Mouse (Mus musculus): Measurements from ENCODE around the gene Sphk1.

Sphk1 gene

GRCm38 (mm10) chr11:116543110-116543509, 12.4 kb downstream of the Sphk1 start:
- no peak for DNase-seq

GRCm38 (mm10) chr11:116547296-116548060, 16.8 kb downstream of the Sphk1 start:
- DNase-seq: no peak

DNA sequence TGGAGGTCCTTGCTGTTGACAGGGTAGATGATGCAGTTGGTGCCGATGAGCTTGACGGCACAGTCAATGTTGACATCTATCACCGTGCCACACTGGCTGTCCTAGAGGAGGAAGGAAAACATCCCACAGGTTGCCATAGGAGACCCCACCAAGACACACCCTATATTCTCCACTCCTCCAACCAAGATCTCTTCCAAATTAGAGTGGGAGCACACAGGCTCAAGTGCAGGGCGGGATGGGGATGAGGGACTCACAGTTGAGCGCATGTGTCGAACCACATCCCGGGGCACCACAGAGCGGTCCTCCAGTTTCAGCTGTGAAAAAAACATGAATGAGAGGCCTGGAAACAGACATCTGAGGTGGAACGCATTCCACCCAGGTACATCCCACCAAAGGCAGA, 18.1 kb downstream of the Sphk1 start:
- DNase-seq: peak; percentile 91

GRCm38 (mm10) chr11:116549273-116550038, 18.7 kb downstream of the Sphk1 start:
- no peak for DNase-seq

DNA sequence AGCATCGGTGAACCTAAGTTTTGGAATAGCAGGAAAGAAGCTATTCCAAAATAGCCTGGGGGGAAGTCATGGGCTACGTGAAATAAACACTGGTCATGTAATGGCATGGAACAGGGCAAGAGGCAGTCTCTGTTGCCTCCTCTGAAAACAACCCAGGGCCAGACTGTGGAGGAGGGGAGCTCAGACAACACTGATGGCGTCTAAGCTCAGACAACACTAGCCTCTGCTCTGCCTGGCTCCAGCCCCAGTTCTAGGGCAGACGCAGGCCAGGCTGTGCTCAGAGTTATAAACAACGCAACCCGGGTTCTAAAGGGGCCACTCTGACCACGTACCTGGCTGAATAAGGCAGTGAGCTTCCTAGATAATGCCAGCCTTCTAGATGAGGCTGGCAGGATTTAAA, 20.0 kb downstream of the Sphk1 start:
- no peak for DNase-seq

DNA sequence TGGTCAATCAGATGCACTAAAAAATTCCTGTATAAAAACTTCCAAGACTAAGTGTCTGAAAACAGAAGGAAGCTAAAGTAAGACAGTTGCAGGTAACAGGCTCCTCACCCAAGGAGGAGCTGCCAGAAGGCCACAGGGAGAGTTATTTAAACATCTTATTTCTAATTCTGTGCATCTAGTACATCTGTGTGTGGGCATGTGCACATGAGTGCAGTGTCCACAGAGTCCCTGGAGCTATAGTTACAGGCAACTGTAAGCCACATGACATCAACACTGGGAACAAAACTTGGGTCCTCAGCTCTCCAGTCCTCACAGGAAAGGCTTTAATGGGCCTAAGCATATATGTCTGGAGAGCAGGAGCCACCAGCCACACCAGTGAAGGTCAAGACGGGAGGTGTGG, 21.5 kb downstream of the Sphk1 start:
- DNase-seq: no peak

GRCm38 (mm10) chr11:116554171-116554878, 23.6 kb downstream of the Sphk1 start:
- peak; percentile 91 for DNase-seq

GRCm38 (mm10) chr11:116555572-116555971, 24.8 kb downstream of the Sphk1 start:
- no peak for DNase-seq

DNA sequence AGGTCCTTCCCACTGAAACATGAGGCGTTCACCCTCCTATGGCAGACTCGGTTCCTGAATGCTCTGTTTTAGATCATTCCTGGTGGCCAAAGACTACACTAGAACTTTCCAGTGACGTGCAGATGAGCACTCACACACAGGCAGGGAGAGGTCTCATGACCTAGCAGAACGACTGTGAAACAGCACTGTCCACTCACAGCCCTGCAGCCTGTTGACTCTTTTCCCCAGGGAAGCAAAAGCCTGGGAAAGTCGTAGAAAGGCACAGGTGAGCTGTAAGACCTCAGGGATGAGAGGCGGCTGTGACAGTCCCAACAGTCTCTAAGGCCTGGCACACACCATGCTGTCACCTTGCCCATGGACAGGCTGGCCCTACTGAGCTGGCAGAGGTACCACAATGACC, 25.6 kb downstream of the Sphk1 start:
- peak; percentile 93 for DNase-seq

- no peak for DNase-seq
Measured at GRCm38 (mm10) chr11:116565283-116566041, 34.7 kb downstream of the Sphk1 start.

DNA sequence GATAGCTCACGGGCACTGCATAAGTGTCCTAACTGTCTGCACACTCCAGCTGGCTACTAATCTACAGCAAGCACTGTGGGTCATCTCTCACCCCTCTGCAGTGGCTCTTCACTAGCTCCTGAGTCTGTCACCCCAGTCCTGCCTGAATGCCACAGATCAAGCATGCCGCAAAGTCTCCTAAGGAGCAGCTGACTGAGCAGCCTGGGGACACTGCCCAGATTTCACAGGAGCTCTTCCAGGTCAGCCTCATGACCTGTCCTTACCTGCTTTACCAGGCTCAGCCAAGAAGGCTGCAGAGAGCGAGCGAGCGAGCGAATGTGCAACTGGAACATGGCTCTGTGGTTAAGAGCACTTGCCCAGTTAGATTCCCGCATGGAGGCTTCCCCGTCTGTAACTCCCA, 36.8 kb downstream of the Sphk1 start:
- DNase-seq: peak; percentile 92

DNA sequence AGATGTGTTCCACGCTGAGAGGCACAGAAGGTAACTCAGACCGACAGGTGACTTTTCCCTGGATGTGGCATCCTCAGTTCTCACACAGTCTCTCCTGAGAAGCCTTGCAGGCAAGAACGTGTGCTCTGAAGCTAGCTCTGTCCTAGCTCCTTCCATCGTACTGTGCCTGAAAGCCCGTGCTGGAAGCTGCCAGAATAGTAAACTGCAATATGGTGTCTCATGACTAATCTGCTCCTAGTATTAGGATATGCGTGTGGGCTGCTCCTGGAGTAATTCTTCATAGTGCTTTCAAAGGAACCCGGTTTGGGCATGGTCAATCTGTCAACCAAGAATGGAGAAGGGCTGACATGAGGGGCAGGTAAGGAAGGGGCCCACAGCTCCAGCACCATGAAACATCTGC, 40.1 kb downstream of the Sphk1 start:
- DNase-seq: no peak

DNA sequence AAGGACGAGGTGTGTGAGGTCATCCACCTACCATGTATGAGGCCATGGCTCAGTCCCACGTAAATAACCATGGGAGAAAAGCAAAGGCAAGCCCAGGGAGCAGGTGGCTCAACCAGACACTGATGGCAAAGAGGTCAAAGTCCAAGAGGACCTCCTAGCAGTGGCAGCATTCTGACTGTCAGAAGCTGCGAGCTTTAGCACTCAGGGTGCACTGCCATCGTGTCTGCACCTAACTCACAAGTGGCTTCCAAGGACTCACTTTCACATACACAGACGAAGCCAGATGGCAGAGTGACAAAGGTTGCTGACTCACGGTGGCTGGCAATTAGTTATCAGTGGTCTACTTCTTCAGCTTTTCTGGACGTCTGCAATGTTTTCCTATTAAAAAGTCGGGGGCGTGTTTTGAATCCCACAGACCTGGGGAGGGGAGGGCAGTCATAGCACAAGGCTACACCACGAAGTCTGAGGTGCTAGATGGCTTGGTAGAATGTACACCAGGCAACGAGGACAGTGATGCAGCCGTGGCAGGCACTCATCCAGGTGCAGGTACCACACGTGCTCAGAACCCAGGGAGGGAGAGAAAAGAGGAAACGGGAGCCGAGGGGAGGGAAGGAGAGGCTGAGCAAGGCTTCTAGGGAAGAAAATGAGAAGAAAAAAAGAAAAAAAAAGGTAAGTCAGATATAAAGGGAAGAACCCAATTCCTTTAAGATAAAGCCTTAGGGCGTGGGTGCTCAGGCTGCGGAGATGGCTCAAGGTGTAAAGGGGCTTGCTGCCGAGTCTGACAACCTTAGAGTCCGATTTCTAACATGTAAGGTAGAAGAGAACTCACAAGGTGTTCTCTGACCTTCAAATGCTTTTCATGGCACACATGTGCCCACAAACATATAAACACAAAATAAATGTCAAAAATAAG, 41.3 kb downstream of the Sphk1 start:
- DNase-seq: peak; percentile 95

DNA sequence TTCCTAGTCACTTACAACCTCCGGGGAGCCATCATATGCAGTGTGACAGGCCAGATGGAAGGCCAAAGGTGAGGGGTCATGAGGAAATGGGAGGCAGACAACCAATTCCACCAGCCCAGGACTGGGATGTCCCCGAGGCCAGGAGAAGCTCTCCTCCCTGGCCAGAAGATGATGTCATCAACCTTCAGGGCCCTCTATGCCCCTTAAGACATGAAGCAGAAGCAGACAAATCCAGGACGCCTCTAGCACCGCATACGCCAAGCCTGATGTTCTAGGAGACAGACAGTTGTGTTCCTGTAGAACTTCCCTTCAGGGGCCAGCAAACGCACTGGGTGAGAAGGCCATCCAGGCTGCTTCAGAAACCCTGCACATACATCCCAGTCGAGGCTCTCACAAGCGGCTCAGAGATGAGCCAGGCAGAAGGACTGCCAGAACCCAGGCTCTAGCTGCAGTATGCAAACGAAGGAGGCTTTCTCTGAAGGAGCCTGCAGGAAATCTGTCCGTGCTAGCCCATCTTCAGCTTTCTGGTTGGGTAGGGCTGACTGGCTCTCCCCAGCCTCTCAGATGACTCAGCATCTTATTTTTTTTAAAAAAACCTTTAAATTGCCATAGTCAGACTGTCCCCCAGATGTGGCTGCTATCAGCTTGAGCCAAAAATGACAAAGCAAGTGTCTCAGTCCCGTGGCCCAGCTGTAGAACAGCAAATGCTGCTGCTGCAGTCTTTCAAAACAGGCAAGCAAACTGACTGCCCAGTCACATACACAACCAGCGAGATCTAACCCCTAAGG, 42.2 kb downstream of the Sphk1 start:
- DNase-seq: peak; percentile 95

GRCm38 (mm10) chr11:116574486-116574885, 43.8 kb downstream of the Sphk1 start:
- no peak for DNase-seq

GRCm38 (mm10) chr11:116574982-116575381, 44.3 kb downstream of the Sphk1 start:
- DNase-seq: no peak

GRCm38 (mm10) chr11:116575396-116575795, 44.7 kb downstream of the Sphk1 start:
- no peak for DNase-seq

DNA sequence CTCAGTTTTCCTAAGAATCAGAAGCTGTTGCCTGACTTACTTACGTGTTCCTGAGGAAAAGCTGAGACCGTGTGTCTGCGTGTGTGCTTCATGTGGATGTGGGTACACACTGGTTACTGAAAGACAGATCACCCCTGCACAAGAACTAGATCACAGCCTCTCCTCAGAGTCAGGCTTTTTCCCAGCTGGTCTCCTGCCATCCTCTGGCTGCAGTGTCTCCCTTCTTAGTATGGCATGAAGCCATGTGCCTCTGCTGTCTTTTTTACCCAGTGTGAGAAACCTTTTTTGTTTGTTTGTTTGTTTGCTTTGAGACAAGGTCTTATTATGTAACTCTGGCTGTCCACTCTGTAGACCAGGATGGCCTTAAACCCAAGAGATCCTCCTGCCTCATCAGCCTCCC, 48.6 kb downstream of the Sphk1 start:
- no peak for DNase-seq

- DNase-seq: no peak
Measured at GRCm38 (mm10) chr11:116580031-116580652, 49.4 kb downstream of the Sphk1 start.

DNA sequence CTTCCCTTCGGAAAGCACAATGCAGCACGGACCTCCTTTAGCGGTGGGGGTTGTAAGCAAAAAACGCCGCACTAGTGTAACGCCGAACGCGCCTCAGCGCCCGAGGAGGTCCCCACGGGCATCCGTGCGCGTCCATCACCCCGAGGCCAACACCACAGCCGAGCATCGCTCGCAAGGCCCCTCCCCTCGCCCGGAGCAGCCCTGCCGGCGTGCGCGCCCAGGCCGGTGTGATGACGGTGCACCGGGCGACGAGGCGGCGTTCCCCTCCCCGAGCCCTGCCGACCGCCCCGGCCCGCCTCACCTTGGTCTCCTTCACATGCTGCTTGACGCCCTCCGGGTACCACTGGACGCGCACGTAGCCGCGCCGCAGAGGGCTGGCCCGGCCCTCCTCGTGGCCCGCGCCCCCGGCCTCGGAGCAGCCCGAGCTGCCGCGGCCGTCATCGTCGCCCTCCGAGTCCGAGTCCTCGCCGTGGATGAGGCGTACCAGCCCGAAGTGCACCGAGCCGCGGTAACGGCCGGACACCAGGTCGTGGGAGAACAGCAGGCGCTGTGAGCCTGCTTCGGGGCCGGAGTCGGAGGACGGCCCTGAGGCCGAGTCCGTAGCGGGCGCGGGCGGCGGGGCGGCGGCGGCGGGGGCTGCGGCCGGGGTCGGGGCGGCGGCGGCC, 50.1 kb downstream of the Sphk1 start:
- DNase-seq: no peak

Measured in heart, adult 11 months (tissue).